Mouse (Mus musculus) frontal cortex, postnatal 10 days (tissue): ENCODE measurements at regions not wholly inside any gene's neighbourhood (a gene's known extent, or its start where the extent isn't known, plus 50 kb on each side); places are given as distances from the start of the nearest gene placed in this dataset.
"Not testable (repeated sequence)": the region's sequence is repeated elsewhere in the genome, so short reads cannot be mapped to it uniquely, and the experiment has no call there.

Experiments
- DNase-seq, 2 experiments: peaks; one replicate each; pipeline ENCODE4 v3.0.0; 2022; ENCODE audit warnings: low spot score in 2 of 2, mixed read lengths in 1 of 2

- no peak for DNase-seq
Measured at GRCm38 (mm10) chr13:44449216-44449830, 280.0 kb upstream of the Jarid2 start.

- DNase-seq, result no peak
Measured at GRCm38 (mm10) chr13:44451224-44451623, 278.1 kb upstream of the Jarid2 start.

GRCm38 (mm10) chr13:44453131-44453530, 276.1 kb upstream of the Jarid2 start:
- DNase-seq, result no peak

- no peak for DNase-seq
Measured at GRCm38 (mm10) chr13:44454136-44454535, 275.1 kb upstream of the Jarid2 start.

- DNase-seq, result no peak
Measured at GRCm38 (mm10) chr13:44455193-44455592, 274.1 kb upstream of the Jarid2 start.

GRCm38 (mm10) chr13:44458744-44459143, 270.5 kb upstream of the Jarid2 start:
- DNase-seq, result no peak

GRCm38 (mm10) chr13:44459148-44459547, 270.1 kb upstream of the Jarid2 start:
- no peak for DNase-seq

- no peak for DNase-seq
Measured at GRCm38 (mm10) chr13:44463675-44464074, 265.6 kb upstream of the Jarid2 start.

- no peak for DNase-seq
Measured at GRCm38 (mm10) chr13:44465567-44465966, 263.7 kb upstream of the Jarid2 start.

GRCm38 (mm10) chr13:44468963-44469674, 260.2 kb upstream of the Jarid2 start:
- no peak for DNase-seq

GRCm38 (mm10) chr13:44469675-44470074, 259.6 kb upstream of the Jarid2 start:
- DNase-seq, result no peak

- no peak for DNase-seq
Measured at GRCm38 (mm10) chr13:44473200-44473599, 256.1 kb upstream of the Jarid2 start.

GRCm38 (mm10) chr13:44476901-44477300, 252.4 kb upstream of the Jarid2 start:
- DNase-seq, result no peak

- DNase-seq, result no peak
Measured at GRCm38 (mm10) chr13:44480128-44480527, 249.1 kb upstream of the Jarid2 start.

- no peak for DNase-seq
Measured at GRCm38 (mm10) chr13:44482661-44483060, 246.6 kb upstream of the Jarid2 start.

GRCm38 (mm10) chr13:44484582-44485329, 244.5 kb upstream of the Jarid2 start:
- DNase-seq, result no peak

- DNase-seq, result no peak
Measured at GRCm38 (mm10) chr13:44490935-44491465, 238.3 kb upstream of the Jarid2 start.

GRCm38 (mm10) chr13:44493884-44494283, 235.4 kb upstream of the Jarid2 start:
- no peak for DNase-seq

GRCm38 (mm10) chr13:44495450-44495849, 233.8 kb upstream of the Jarid2 start:
- no peak for DNase-seq

GRCm38 (mm10) chr13:44496596-44496995, 232.7 kb upstream of the Jarid2 start:
- no peak for DNase-seq

GRCm38 (mm10) chr13:44500896-44501295, 228.4 kb upstream of the Jarid2 start:
- not testable (repeated sequence) for DNase-seq

- peak; percentile 14 to 28 for DNase-seq
Measured at GRCm38 (mm10) chr13:44501777-44502321, 227.4 kb upstream of the Jarid2 start.
